Mouse (Mus musculus) intestine, embryonic 16.5 days (tissue): ENCODE data around the gene Arhgap35. TPM values are rescaled to one million over a fixed set of nuclear protein-coding genes. Genes with fewer than 3 reads are reported as not detected.

Experiments
- ATAC-seq: fragments of 200-750 bp; cut with Nextera tagmentation; 2 replicates; pipeline ENCODE4 v1.8.0; 2017; ENCODE audit warnings: moderate TSS enrichment, moderate library complexity
- H3K27ac ChIP-seq: fragments of 300-500 bp; sonication (generic); 2 replicates; pipeline ENCODE4 v1.5.1; 2014; ENCODE audit warnings: mild to moderate bottlenecking, low read length
- H3K27me3 ChIP-seq: fragments of 300-500 bp; sonication (generic); replicated peaks from 2 replicates; pipeline ENCODE4 v1.6.1; 2014; ENCODE audit warnings: low read length, control low read depth, mixed read lengths; ENCODE audit not compliant: control insufficient read depth, insufficient read depth
- H3K36me3 ChIP-seq: fragments of 300-500 bp; sonication (generic); 2 replicates; pipeline ENCODE4 v1.6.1; 2014; ENCODE audit warnings: low read length, control low read depth; ENCODE audit not compliant: control insufficient read depth, insufficient read depth
- H3K4me1 ChIP-seq: fragments of 300-500 bp; sonication (generic); 2 replicates; pipeline ENCODE4 v1.6.1; 2014; ENCODE audit warnings: low read length, control low read depth, mixed read lengths; ENCODE audit not compliant: control insufficient read depth, insufficient read depth
- H3K4me2 ChIP-seq: fragments of 300-500 bp; sonication (generic); 2 replicates; pipeline ENCODE4 v1.6.1; 2014; ENCODE audit warnings: low read depth, low read length, control low read depth
- H3K4me3 ChIP-seq: fragments of 300-500 bp; sonication (generic); 2 replicates; pipeline ENCODE4 v1.5.1; 2014; ENCODE audit warnings: mild to moderate bottlenecking, low read length
- H3K9ac ChIP-seq: fragments of 300-500 bp; sonication (generic); 2 replicates; pipeline ENCODE4 v1.6.1; 2014; ENCODE audit warnings: low read depth, low read length
- H3K9me3 ChIP-seq: fragments of 300-500 bp; sonication (generic); 2 replicates; pipeline ENCODE4 v1.6.1; 2016; ENCODE audit warnings: low read length, control low read depth; ENCODE audit not compliant: control insufficient read depth
- WGBS: fragments of 180-500 bp; shearing (Covaris S2); extraction: QIAGEN DNeasy Blood & Tissue Kit; methylation state at CpG from one replicate; pipeline ENCODE4 v1.1.7; 2014; 5-methylcytosine and 5-hydroxymethylcytosine counted together
- polyA plus RNA-seq: library from polyadenylated mRNA; unstranded; fragments of >200 nt; fragmentation: Nextera tagmentation; extraction: Ambion mirVana; gene quantifications from 2 replicates; pipeline ENCODE4 v1.2.1, GENCODE M21; 2015

Arhgap35 gene
- polyA plus RNA-seq, 1 experiment from 2014 or later: 7.3 TPM

DNA sequence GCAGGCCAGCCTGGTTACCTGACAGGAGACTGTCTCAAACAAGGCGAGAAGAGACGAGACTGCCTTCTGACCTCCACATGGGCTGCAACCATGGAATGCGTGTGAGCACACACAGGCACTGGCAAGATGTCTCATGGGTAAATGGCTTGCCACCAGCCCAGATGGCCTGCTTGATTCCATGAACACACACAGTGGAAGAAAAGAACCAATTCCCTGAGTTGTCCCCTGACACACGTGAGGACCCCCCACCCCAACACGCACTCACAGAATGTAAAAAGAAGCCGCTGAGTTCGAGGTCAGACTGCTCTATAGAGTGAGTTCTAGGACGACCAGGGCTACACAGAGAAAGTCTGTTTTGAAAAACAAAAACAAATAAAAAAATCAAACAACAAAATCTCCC, 137.2 kb downstream of the Arhgap35 start, which contains the start of gene Npas1:
Gene Npas1, minus strand, starts transcription at position 101 of the 400 bp plus-strand sequence.
- 87% methylated on average over 8 of the region's 8 CpGs for WGBS
- H3K27me3 ChIP-seq: peaks cover 50% of the 10 kb centered on the region

DNA sequence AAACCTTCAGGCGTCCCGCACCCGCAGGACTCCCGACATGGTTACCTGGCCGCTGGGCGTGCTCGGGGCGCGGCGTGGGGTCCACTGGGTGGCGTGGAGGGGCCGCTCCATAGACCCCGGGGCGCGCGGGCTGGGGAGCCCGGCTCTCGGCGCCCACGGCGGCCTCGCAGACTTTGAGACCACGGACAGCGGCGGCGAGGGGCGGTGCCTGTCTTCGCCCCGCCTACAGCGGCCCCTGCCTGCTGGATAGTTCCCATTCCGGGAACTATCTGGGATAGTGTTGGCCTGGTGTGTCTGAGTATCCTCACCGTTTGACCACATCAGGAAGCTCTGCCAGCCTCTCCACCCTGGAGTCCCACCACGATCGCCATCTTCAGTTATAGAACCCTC, 138.2 kb downstream of the Arhgap35 start:
- H3K4me3 ChIP-seq: peak overlapping the region; percentile 45
- 0 out of 2 replicates have a peak, but pooled peaks cover 8% of the 10 kb centered on the region for H3K4me1 ChIP-seq
- ATAC-seq: peak; percentile 58; the same call in 1 of the 2 replicates
- no peaks in the 10 kb centered on the region for H3K9me3 ChIP-seq
- H3K9ac ChIP-seq: no peak overlapping the region
- no peaks in the 10 kb centered on the region for H3K36me3 ChIP-seq
- H3K4me2 ChIP-seq: peak overlapping the region; percentile 71
- 1% methylated on average over 34 of the region's 34 CpGs for WGBS
- H3K27me3 ChIP-seq: peaks cover 57% of the 10 kb centered on the region
- no peak overlapping the region for H3K27ac ChIP-seq

More for the DNA sequence above, 137.2 kb downstream of the Arhgap35 start, which contains the start of gene Npas1:
- Histone ChIP-seq H3K36me3 (no peaks in the 10 kb centered on the region), H3K9me3 (no peaks in the 10 kb centered on the region; the same call in 1 of the 2 replicates), H3K4me1 (0 out of 2 replicates have a peak, but pooled peaks cover 8% of the 10 kb centered on the region), H3K4me2 (peak within 1 kb of the TSS; percentile 71), H3K27ac (no peak within 1 kb of the TSS), H3K9ac (no peak within 1 kb of the TSS), H3K4me3 (peak within 1 kb of the TSS; percentile 45)
- ATAC-seq: no peak

DNA sequence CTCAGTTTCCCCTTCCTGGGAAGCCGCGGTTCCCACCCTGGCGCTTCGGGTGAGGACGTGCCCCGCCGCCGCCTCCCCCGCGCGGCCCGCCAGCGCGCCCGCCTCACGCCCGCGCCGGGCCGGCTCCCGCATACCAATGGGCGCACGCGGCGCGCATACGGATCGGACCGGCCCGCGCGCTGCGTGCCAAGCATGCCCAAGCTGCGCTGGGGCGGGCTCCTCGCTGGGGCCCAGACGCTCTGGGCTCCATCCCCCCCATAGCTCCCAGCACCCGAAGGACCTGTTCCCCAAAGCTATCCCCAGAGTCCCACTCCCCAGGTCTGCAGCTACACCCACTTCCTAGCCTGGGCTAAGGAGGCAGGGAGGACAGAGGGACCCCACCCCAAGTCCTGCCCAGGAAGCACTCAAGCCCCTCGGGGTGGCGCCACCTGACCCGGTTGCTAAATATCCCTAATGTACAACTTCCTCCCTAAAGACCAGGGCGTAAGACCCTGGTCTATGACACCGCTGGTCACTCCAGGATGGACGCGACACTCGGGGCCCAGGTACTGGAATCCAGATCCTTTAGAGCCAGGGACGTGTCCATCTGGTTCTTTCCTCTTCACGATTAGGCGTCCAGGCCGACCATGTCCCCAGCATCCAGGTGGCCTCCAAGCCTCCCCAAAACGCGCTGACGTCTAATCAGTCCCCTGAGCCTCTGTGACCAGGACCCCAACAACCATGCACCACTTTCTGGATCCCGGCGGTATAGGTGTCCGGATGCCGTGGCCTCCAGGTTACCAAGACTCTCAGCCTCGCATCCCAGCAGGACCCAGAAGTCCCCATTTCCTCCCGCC, 138.8 kb downstream of the Arhgap35 start:
- peak overlapping the region; percentile 45 for H3K4me3 ChIP-seq
- no peak overlapping the region for H3K9ac ChIP-seq
- no peak overlapping the region for H3K27ac ChIP-seq
- H3K36me3 ChIP-seq: no peaks in the 10 kb centered on the region
- 2% methylated on average over 46 of the region's 59 CpGs for WGBS
- H3K27me3 ChIP-seq: peaks cover 62% of the 10 kb centered on the region
- H3K4me2 ChIP-seq: peak overlapping the region; percentile 71
- H3K4me1 ChIP-seq: 0 out of 2 replicates have a peak, but pooled peaks cover 8% of the 10 kb centered on the region
- H3K9me3 ChIP-seq: no peaks in the 10 kb centered on the region
- ATAC-seq: no peak

DNA sequence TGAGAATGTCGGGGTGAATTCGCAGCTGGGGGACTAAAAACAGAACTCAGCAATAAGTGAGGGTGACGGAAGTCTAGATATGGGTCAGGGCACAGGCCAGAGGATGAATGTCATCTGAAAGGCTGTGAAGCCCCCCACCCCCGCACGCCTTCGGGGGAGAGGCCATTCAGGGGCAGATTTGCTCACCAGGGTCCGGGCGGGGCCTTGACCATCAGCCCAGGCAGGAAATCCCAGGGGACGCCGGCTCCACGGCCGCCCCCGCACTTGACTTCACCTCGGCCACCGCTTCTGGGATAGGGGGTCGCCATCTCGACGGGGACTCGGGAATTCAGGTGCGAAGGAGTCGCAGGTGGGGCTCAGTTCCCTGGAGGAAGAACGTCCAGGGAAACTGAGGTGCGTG, 139.5 kb downstream of the Arhgap35 start:
- 0 out of 2 replicates have a peak, but pooled peaks cover 8% of the 10 kb centered on the region for H3K4me1 ChIP-seq
- WGBS: 4% methylated on average over 23 of the region's 23 CpGs
- peak overlapping the region; percentile 45; the same call in 1 of the 2 replicates for H3K4me3 ChIP-seq
- 0 out of 2 replicates have a peak overlapping the region, but pooled peaks have one; percentile 71 for H3K4me2 ChIP-seq
- H3K27ac ChIP-seq: no peak overlapping the region
- no peaks in the 10 kb centered on the region for H3K9me3 ChIP-seq
- H3K36me3 ChIP-seq: no peaks in the 10 kb centered on the region
- H3K27me3 ChIP-seq: peaks cover 65% of the 10 kb centered on the region
- no peak overlapping the region for H3K9ac ChIP-seq
- ATAC-seq: no peak

DNA sequence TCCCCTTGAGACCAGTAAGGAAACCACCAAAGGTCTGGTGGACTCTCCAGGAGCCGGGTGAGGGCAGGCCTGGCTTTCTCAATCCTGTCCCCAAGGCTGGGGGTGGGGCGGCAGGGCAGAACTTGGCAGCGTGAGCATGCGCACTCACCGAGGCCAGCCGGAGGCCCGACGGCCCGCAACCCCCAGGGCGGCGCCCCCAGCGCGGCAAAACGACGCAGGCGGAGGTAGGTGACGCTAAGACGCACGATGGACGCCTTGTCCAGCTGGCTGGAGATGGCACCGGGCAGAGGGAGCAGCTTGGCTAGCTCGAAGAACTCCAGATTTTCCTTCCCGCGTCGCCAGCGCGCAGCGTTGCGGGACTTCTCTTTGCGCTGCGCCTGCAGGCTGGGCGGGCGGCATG, 140.3 kb downstream of the Arhgap35 start:
- 4% methylated on average over 33 of the region's 33 CpGs for WGBS
- Histone ChIP-seq H3K36me3 (no peaks in the 10 kb centered on the region), H3K4me2 (peak overlapping the region; percentile 21; the same call in 1 of the 2 replicates), H3K4me3 (peak overlapping the region; percentile 24; the same call in 1 of the 2 replicates), H3K9me3 (no peaks in the 10 kb centered on the region), H3K27ac (no peak overlapping the region), H3K4me1 (0 out of 2 replicates have a peak, but pooled peaks cover 8% of the 10 kb centered on the region), H3K9ac (no peak overlapping the region), H3K27me3 (peaks cover 65% of the 10 kb centered on the region)
- ATAC-seq: no peak

DNA sequence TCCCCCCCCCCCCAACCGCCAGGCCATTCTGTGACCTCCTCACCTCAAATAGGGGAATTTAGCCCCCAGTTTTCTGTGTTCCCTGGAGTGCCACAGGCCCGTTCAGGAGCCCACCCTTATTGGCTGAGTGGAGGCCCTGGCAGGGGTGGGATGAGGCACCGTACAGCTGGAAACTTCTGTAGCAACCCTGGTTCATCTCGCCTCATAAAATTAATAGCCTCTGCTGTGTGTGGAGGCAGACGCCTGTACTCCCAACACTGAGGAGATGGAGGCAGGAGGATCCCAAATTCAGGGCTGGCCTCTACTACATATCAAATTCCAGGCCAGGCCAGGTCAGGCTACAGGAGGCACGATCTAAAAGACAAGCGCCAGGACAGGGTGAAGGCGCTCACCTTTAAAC, 140.9 kb downstream of the Arhgap35 start:
- H3K4me2 ChIP-seq: no peak overlapping the region
- 0 out of 2 replicates have a peak, but pooled peaks cover 8% of the 10 kb centered on the region for H3K4me1 ChIP-seq
- no peak overlapping the region for H3K9ac ChIP-seq
- no peak overlapping the region for H3K4me3 ChIP-seq
- peaks cover 65% of the 10 kb centered on the region for H3K27me3 ChIP-seq
- 52% methylated on average over 8 of the region's 8 CpGs for WGBS
- no peak overlapping the region for H3K27ac ChIP-seq
- ATAC-seq: 0 out of 2 replicates have a peak, but pooled peaks have one; percentile 11
- no peaks in the 10 kb centered on the region for H3K9me3 ChIP-seq
- H3K36me3 ChIP-seq: no peaks in the 10 kb centered on the region

DNA sequence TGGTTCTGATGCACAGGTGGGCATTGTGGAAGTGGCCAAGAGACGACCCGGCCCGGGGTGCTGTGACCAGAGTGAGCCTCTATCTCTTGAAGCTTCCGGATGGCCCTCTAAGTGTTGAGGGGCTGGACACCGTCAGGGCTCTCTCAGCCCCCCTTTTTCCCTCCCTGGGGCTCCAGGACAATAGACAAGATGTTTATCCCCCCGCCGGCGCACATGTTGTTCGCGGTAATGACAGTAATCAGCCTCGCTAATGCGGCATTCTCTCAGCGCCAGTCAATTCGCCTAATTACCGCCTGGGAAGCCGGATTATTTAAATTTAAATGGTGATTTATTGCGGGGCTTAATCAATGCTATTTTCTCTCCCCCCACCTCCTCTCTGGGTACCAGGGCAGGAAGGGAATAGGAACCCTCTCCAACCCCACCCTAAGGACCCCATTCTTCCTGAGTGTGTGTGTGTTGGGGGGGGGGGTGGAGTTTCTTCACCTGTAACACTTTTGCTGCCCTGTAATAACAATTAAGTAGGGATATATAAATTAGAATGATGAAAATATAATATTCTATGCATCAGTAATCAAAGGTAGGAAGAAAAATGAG, 142.6 kb downstream of the Arhgap35 start:
- 10% methylated on average over 17 of the region's 17 CpGs for whole genome bisulfite sequencing
- Histone ChIP-seq H3K4me1 (0 out of 2 replicates have a peak, but pooled peaks cover 8% of the 10 kb centered on the region), H3K4me3 (no peak overlapping the region), H3K36me3 (no peaks in the 10 kb centered on the region), H3K27ac (no peak overlapping the region), H3K27me3 (peaks cover 59% of the 10 kb centered on the region), H3K9me3 (no peaks in the 10 kb centered on the region), H3K4me2 (no peak overlapping the region), H3K9ac (no peak overlapping the region)
- no peak for ATAC-seq

DNA sequence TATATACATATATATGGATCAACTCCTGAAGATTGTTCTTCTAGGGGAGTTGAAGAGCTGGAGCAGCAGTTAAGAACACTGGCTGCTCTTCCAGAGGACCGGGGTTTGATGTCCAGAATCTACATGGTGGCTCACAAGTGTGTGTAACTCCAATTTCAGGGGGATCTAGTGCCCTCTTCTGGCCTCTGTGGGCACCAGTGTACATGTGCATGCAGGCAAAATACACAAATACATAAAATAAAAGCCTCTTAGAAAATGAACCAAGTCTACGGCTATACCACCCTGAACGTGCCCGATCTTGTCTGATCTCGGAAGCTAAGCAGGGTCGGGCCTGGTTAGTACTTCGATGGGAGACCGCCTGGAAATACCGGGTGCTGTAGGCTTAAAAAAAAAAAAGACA, 143.2 kb downstream of the Arhgap35 start:
- no peak overlapping the region for H3K4me3 ChIP-seq
- H3K9me3 ChIP-seq: no peaks in the 10 kb centered on the region

DNA sequence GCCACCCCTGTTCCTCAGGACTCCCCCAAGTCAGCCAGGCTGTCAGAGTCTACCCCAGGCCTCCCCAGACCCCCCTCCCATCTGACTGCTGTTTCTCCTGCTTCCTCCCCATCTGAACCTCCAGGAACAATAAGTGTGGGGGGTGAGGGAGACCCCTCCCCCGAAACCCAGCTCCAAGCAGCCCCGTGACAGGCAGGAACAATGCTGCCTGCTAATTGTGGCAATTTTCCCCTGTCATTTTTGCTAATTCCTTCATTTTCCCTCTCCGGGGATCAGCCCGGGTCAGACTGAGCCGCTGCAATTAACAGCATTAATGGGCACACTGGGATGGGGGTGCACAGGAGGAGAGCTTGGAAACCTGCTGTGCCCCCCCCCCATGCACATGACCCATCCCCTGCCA, 146.7 kb downstream of the Arhgap35 start:
- no peaks in the 10 kb centered on the region for H3K36me3 ChIP-seq
- peaks cover 20% of the 10 kb centered on the region for H3K27me3 ChIP-seq
- no peaks in the 10 kb centered on the region for H3K9me3 ChIP-seq
- no peak for ATAC-seq
- no peak overlapping the region for H3K9ac ChIP-seq
- H3K4me3 ChIP-seq: no peak overlapping the region
- H3K4me1 ChIP-seq: no peaks in the 10 kb centered on the region
- H3K4me2 ChIP-seq: no peak overlapping the region
- WGBS: 42% methylated on average over 5 of the region's 5 CpGs
- no peak overlapping the region for H3K27ac ChIP-seq

More for the DNA sequence above, 143.2 kb downstream of the Arhgap35 start:
- Histone ChIP-seq H3K9ac (no peak overlapping the region), H3K4me1 (0 out of 2 replicates have a peak, but pooled peaks cover 8% of the 10 kb centered on the region), H3K27ac (no peak overlapping the region), H3K36me3 (no peaks in the 10 kb centered on the region), H3K27me3 (peaks cover 52% of the 10 kb centered on the region), H3K4me2 (no peak overlapping the region)
- no peak for ATAC-seq
- WGBS: 36% methylated on average over 9 of the region's 9 CpGs
